Mouse (Mus musculus): ENCODE results near the gene Ripor3. TPM values are rescaled to one million over a fixed set of nuclear protein-coding genes. Genes with fewer than 3 reads are reported as not detected.
"Not testable (repeated sequence)": the region's sequence is repeated elsewhere in the genome, so short reads cannot be mapped to it uniquely, and the experiment has no call there.

Gene Ripor3
- 0.25 and 1.0 TPM in 2 replicates for total RNA-seq (2014; rRNA removed)
- polyA plus RNA-seq (2015; fragmentation: Nextera tagmentation; extraction: Ambion mirVana), result 0.45 TPM in 2 replicates

GRCm38 (mm10) chr2:168009936-168010668, at the start of gene Ripor3:
TSS of gene Ripor3 (minus strand) at chr2:168010618.
- Histone ChIP-seq H3K9ac (replicated peaks; ENCODE audit: low read length) (no peak within 1 kb of the TSS), H3K4me3 (ENCODE audit: low read length) (no peak within 1 kb of the TSS), H3K9me3 (ENCODE audit: low read length) (no peaks in the 10 kb centered on the region), H3K36me3 (ENCODE audit: insufficient read depth, low read length) (no peaks in the 10 kb centered on the region), H3K4me2 (ENCODE audit: low read depth, low read length) (no peak within 1 kb of the TSS), H3K27ac (no peak within 1 kb of the TSS), H3K4me1 (ENCODE audit: insufficient read depth, low read length) (no peaks in the 10 kb centered on the region), H3K27me3 (ENCODE audit: insufficient read depth, low read length) (no peaks in the 10 kb centered on the region)
- peak; percentile 73 for TF ChIP-seq CTCF (IDR thresholded peaks at IDR 0.05; ENCODE audit: low read depth)
- DNase-seq (ENCODE audit: low spot score) (peak; percentile 69), ATAC-seq (peak; percentile 52)
- 35% methylated on average over 9 of the region's 9 CpGs for WGBS

- peak; percentile 46 for TF ChIP-seq CTCF (IDR thresholded peaks at IDR 0.05; ENCODE audit: low read depth)
- no peak overlapping the region for H3K4me2 ChIP-seq (ENCODE audit: low read depth, low read length)
- H3K4me1 ChIP-seq (ENCODE audit: insufficient read depth, low read length), result no peaks in the 10 kb centered on the region
- H3K27me3 ChIP-seq (ENCODE audit: insufficient read depth, low read length), result no peaks in the 10 kb centered on the region
- no peak overlapping the region for H3K27ac ChIP-seq
- H3K9me3 ChIP-seq (ENCODE audit: low read length), result no peaks in the 10 kb centered on the region
- DNase-seq (ENCODE audit: low spot score) (no peak), ATAC-seq (no peak)
- no peak overlapping the region for H3K4me3 ChIP-seq (ENCODE audit: low read length)
- H3K9ac ChIP-seq (replicated peaks; ENCODE audit: low read length), result no peak overlapping the region
- WGBS, result 83% methylated on average over 6 of the region's 6 CpGs
- H3K36me3 ChIP-seq (ENCODE audit: insufficient read depth, low read length), result no peaks in the 10 kb centered on the region
Measured at GRCm38 (mm10) chr2:168059200-168059790, 48.9 kb upstream of the Ripor3 start.

GRCm38 (mm10) chr2:168058488-168059199, 48.2 kb upstream of the Ripor3 start:
- Histone ChIP-seq H3K27ac (no peak overlapping the region), H3K4me3 (ENCODE audit: low read length) (no peak overlapping the region), H3K4me1 (ENCODE audit: insufficient read depth, low read length) (no peaks in the 10 kb centered on the region), H3K4me2 (ENCODE audit: low read depth, low read length) (no peak overlapping the region), H3K27me3 (ENCODE audit: insufficient read depth, low read length) (no peaks in the 10 kb centered on the region), H3K9ac (replicated peaks; ENCODE audit: low read length) (no peak overlapping the region), H3K36me3 (ENCODE audit: insufficient read depth, low read length) (no peaks in the 10 kb centered on the region), H3K9me3 (ENCODE audit: low read length) (no peaks in the 10 kb centered on the region)
- ATAC-seq (no peak), DNase-seq (ENCODE audit: low spot score) (no peak)
- WGBS, result 26% methylated on average over 13 of the region's 13 CpGs
- TF ChIP-seq CTCF (IDR thresholded peaks at IDR 0.05; ENCODE audit: low read depth), result no peak

GRCm38 (mm10) chr2:168057876-168058275, 47.5 kb upstream of the Ripor3 start:
- WGBS, result 84% methylated on average over 2 of the region's 2 CpGs
- H3K4me2 ChIP-seq (ENCODE audit: low read depth, low read length); H3K27ac ChIP-seq; H3K27me3 ChIP-seq (ENCODE audit: insufficient read depth, low read length); H3K9me3 ChIP-seq (ENCODE audit: low read length); H3K9ac ChIP-seq (replicated peaks; ENCODE audit: low read length); H3K4me3 ChIP-seq (ENCODE audit: low read length); H3K4me1 ChIP-seq (ENCODE audit: insufficient read depth, low read length); H3K36me3 ChIP-seq (ENCODE audit: insufficient read depth, low read length); DNase-seq (ENCODE audit: low spot score); ATAC-seq: not testable (repeated sequence)

- Histone ChIP-seq H3K4me1 (ENCODE audit: insufficient read depth, low read length) (no peaks in the 10 kb centered on the region), H3K36me3 (ENCODE audit: insufficient read depth, low read length) (no peaks in the 10 kb centered on the region), H3K27me3 (ENCODE audit: insufficient read depth, low read length) (peaks cover 4% of the 10 kb centered on the region; the same call in 1 of the 2 replicates), H3K4me2 (ENCODE audit: low read depth, low read length) (no peak overlapping the region), H3K9me3 (ENCODE audit: low read length) (no peaks in the 10 kb centered on the region), H3K4me3 (ENCODE audit: low read length) (no peak overlapping the region), H3K9ac (replicated peaks; ENCODE audit: low read length) (no peak overlapping the region), H3K27ac (no peak overlapping the region)
- TF ChIP-seq CTCF (IDR thresholded peaks at IDR 0.05; ENCODE audit: low read depth), result no peak
- DNase-seq (ENCODE audit: low spot score), result no peak
- no peak for ATAC-seq
- WGBS, result 54% methylated on average over 8 of the region's 8 CpGs
Measured at GRCm38 (mm10) chr2:168056666-168056933, 46.2 kb upstream of the Ripor3 start.

GRCm38 (mm10) chr2:168055910-168056665, 45.7 kb upstream of the Ripor3 start:
- DNase-seq (ENCODE audit: low spot score) (no peak), ATAC-seq (no peak)
- Histone ChIP-seq H3K36me3 (ENCODE audit: insufficient read depth, low read length) (no peaks in the 10 kb centered on the region), H3K27ac (no peak overlapping the region), H3K4me2 (ENCODE audit: low read depth, low read length) (no peak overlapping the region), H3K9me3 (ENCODE audit: low read length) (no peaks in the 10 kb centered on the region), H3K4me3 (ENCODE audit: low read length) (no peak overlapping the region), H3K27me3 (ENCODE audit: insufficient read depth, low read length) (peaks cover 9% of the 10 kb centered on the region), H3K9ac (replicated peaks; ENCODE audit: low read length) (no peak overlapping the region), H3K4me1 (ENCODE audit: insufficient read depth, low read length) (no peaks in the 10 kb centered on the region)
- no peak for TF ChIP-seq CTCF (IDR thresholded peaks at IDR 0.05; ENCODE audit: low read depth)
- WGBS, result 47% methylated on average over 14 of the region's 14 CpGs
